9 mouse cellular contexts compared by ENCODE assay signal in the genomic region with DNA sequence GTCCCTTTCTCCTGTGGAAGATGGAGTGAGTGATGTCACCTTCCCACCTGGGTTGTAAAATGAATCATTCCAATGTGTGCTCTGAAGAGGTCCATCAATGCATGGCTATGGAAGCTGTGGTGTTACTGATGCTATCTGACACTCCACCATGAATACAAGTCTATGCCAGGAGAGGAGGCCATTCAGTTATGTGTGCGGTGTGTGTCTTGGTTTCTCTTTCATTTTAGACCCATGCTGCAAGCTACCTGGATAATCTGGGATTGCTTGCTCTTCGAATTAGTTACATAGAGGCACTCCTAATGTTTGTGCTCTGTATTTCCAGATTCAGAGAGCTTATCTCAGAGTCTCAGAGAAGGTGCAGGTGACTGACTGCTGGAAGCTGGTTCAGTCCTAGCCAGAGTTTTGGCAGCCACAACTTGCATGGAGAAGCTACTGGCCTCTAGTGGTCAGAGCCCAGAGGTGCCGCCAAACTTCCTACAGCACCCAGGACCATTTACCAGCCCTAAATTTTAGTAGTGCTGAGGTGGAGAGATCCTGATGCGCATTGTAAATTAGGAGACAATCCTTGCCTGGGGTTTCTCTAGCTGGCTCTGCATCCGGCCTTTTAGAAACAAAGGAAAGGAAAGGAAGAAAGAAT.
DNase-seq lines count a peak whose midpoint lies in the region; ATAC-seq and TF ChIP-seq lines count a peak whose summit lies in the region.
"Had no signal": no experiment of that assay in that cellular context is flagged by ENCODE, and none has a peak within 500 bp of the region (broad histone marks: within the 10 kb centered on the region; RNA-seq: fewer than 3 reads in every experiment).

No protein-coding gene starts in this region.

- no peaks in the 10 kb centered on the region for H3K9me3 ChIP-seq in limb, embryonic 11.5 days (ENCODE audit: control insufficient read depth, low read length)
- H3K9me3 ChIP-seq in neural tube, embryonic 11.5 days (ENCODE audit: control insufficient read depth, low read length): no peaks in the 10 kb centered on the region
- H3K9me3 ChIP-seq: embryonic facial prominence, embryonic 15.5 days had no signal

- no peak overlapping the region for H3K9ac ChIP-seq in limb, embryonic 11.5 days (ENCODE audit: low read length)
- H3K9ac ChIP-seq in neural tube, embryonic 11.5 days (ENCODE audit: low read length): no peak overlapping the region
- H3K9ac ChIP-seq: embryonic facial prominence, embryonic 15.5 days had no signal

- WGBS in thymus, adult 2 months: 47% methylated on average over 5 of the region's 5 CpGs
- WGBS in cerebellum, adult 2 months: 41% methylated on average over 5 of the region's 5 CpGs
- WGBS in kidney, adult 2 months: 40% methylated on average over 5 of the region's 5 CpGs
- 38% methylated on average over 5 of the region's 5 CpGs for WGBS in limb, embryonic 11.5 days
- 31% methylated on average over 5 of the region's 5 CpGs for WGBS in neural tube, embryonic 11.5 days

- no peak for TF ChIP-seq POLR2A in thymus, adult 2 months (IDR thresholded peaks at IDR 0.05; ENCODE audit: control insufficient read depth, extremely low read depth, insufficient read depth, low read length, poor library complexity)
- TF ChIP-seq POLR2A in cerebellum, adult 2 months (IDR thresholded peaks at IDR 0.05; ENCODE audit: borderline replicate concordance, insufficient read depth, low read length): no peak
- no peak for TF ChIP-seq POLR2A in kidney, adult 2 months (IDR thresholded peaks at IDR 0.05; ENCODE audit: low read depth, low read length)

- no peak overlapping the region for H3K27ac ChIP-seq in thymus, adult 2 months (ENCODE audit: control insufficient read depth, insufficient read depth, low read length)
- H3K27ac ChIP-seq in cerebellum, adult 2 months (ENCODE audit: insufficient read depth, low read length): no peak overlapping the region
- no peak overlapping the region for H3K27ac ChIP-seq in kidney, adult 2 months (ENCODE audit: insufficient read depth, low read depth, low read length)
- H3K27ac ChIP-seq in limb, embryonic 11.5 days (replicated peaks; ENCODE audit: low read depth, low read length): no peak overlapping the region
- no peak overlapping the region for H3K27ac ChIP-seq in neural tube, embryonic 11.5 days (ENCODE audit: low read depth, low read length)
- H3K27ac ChIP-seq: embryonic facial prominence, embryonic 15.5 days had no signal

- H3K36me3 ChIP-seq in thymus, adult 2 months (ENCODE audit: control insufficient read depth, insufficient read depth, low read length): no peaks in the 10 kb centered on the region
- H3K36me3 ChIP-seq in kidney, adult 2 months (ENCODE audit: control insufficient read depth, insufficient read depth, low read length): peaks cover 2% of the 10 kb centered on the region; the same call in 1 of the 2 replicates
- no peaks in the 10 kb centered on the region for H3K36me3 ChIP-seq in limb, embryonic 11.5 days (ENCODE audit: control insufficient read depth, insufficient read depth, low read length)
- H3K36me3 ChIP-seq in neural tube, embryonic 11.5 days (ENCODE audit: control insufficient read depth, insufficient read depth, low read length): no peaks in the 10 kb centered on the region
- H3K36me3 ChIP-seq: embryonic facial prominence, embryonic 15.5 days had no signal

- H3K4me2 ChIP-seq in limb, embryonic 11.5 days (ENCODE audit: low read depth, severe bottlenecking): no peak overlapping the region
- H3K4me2 ChIP-seq in neural tube, embryonic 11.5 days (ENCODE audit: low read depth): no peak overlapping the region
- H3K4me2 ChIP-seq: embryonic facial prominence, embryonic 15.5 days had no signal

- no peaks in the 10 kb centered on the region for H3K27me3 ChIP-seq in thymus, adult 2 months (ENCODE audit: control insufficient read depth, insufficient read depth, low read length)
- no peaks in the 10 kb centered on the region for H3K27me3 ChIP-seq in cerebellum, adult 2 months (ENCODE audit: control insufficient read depth, insufficient read depth, low read length)
- H3K27me3 ChIP-seq in kidney, adult 2 months (replicated peaks; ENCODE audit: control insufficient read depth, insufficient read depth, low read length): no peaks in the 10 kb centered on the region
- H3K27me3 ChIP-seq in limb, embryonic 11.5 days (ENCODE audit: control insufficient read depth, insufficient read depth, low read length): no peaks in the 10 kb centered on the region
- no peaks in the 10 kb centered on the region for H3K27me3 ChIP-seq in neural tube, embryonic 11.5 days (ENCODE audit: control insufficient read depth, insufficient read depth, low read length)
- H3K27me3 ChIP-seq: embryonic facial prominence, embryonic 15.5 days had no signal

- H3K4me1 ChIP-seq in thymus, adult 2 months (replicated peaks; ENCODE audit: control insufficient read depth, insufficient read depth, low read length): no peaks in the 10 kb centered on the region
- H3K4me1 ChIP-seq in cerebellum, adult 2 months (ENCODE audit: control insufficient read depth, insufficient read depth, low read length): no peaks in the 10 kb centered on the region
- H3K4me1 ChIP-seq in kidney, adult 2 months (ENCODE audit: control insufficient read depth, insufficient read depth, low read length): peaks cover 41% of the 10 kb centered on the region; the same call in 1 of the 2 replicates
- H3K4me1 ChIP-seq in limb, embryonic 11.5 days (ENCODE audit: control insufficient read depth, insufficient read depth, low read length): no peaks in the 10 kb centered on the region
- no peaks in the 10 kb centered on the region for H3K4me1 ChIP-seq in neural tube, embryonic 11.5 days (ENCODE audit: control insufficient read depth, insufficient read depth, low read length)
- H3K4me1 ChIP-seq: embryonic facial prominence, embryonic 15.5 days had no signal

- no peak overlapping the region for H3K4me3 ChIP-seq in thymus, adult 2 months (ENCODE audit: control insufficient read depth, insufficient read depth, low read length)
- H3K4me3 ChIP-seq in cerebellum, adult 2 months (replicated peaks; ENCODE audit: insufficient read depth, low read depth, low read length): no peak overlapping the region
- no peak overlapping the region for H3K4me3 ChIP-seq in kidney, adult 2 months (ENCODE audit: insufficient read depth, low read depth, low read length)
- H3K4me3 ChIP-seq in limb, embryonic 11.5 days (ENCODE audit: low read depth, low read length): no peak overlapping the region
- no peak overlapping the region for H3K4me3 ChIP-seq in neural tube, embryonic 11.5 days (ENCODE audit: low read depth, low read length)
- H3K4me3 ChIP-seq: embryonic facial prominence, embryonic 15.5 days had no signal

- no peak for ATAC-seq in limb, embryonic 11.5 days (ENCODE audit: insufficient number of reproducible peaks, low FRiP score, low TSS enrichment, low read depth)
- no peak for ATAC-seq in neural tube, embryonic 11.5 days (ENCODE audit: insufficient read depth, low FRiP score, low TSS enrichment)

- peak; percentile 22 for DNase-seq in thymus, adult 2 months
- no peak for DNase-seq in thymus, adult 18-20 months
- DNase-seq in cerebellum, adult 2 months: peak; percentile 25 to 35
- peak; percentile 22 to 64 for DNase-seq in frontal cortex, postnatal 14 days (ENCODE audit: low spot score in 2 of 2)
- peak; percentile 87 for DNase-seq in kidney, adult 2 months
- DNase-seq in limb, embryonic 11.5 days (ENCODE audit: low spot score): peak; percentile 66
- DNase-seq in neural tube, embryonic 11.5 days (ENCODE audit: low spot score): peak; percentile 55
- peak; percentile 43 to 62 for DNase-seq in urinary bladder, postnatal 36 days (ENCODE audit: low spot score in 2 of 2)

- TF ChIP-seq CTCF in thymus, adult 2 months (IDR thresholded peaks at IDR 0.05; ENCODE audit: borderline replicate concordance, control insufficient read depth, extremely low read depth, insufficient read depth, low read length, poor library complexity): peak; percentile 34; the same call in 1 of the 2 replicates
- peak; percentile 69 for TF ChIP-seq CTCF in cerebellum, adult 2 months (IDR thresholded peaks at IDR 0.05; ENCODE audit: borderline replicate concordance, insufficient read depth, low read depth, low read length)
- peak; percentile 87 for TF ChIP-seq CTCF in kidney, adult 2 months (conservative IDR thresholded peaks at IDR 0.05; ENCODE audit: insufficient read depth, insufficient read length, low read depth, low read length)

Comparison
In these comparisons a context has a peak if more than half of its experiments do, and no peak if none do; other contexts are left out.
1. DNase-seq: peak in thymus, adult 2 months (single experiment), cerebellum, adult 2 months (2 of 2), frontal cortex, postnatal 14 days (2 of 2), kidney, adult 2 months (single experiment), limb, embryonic 11.5 days (single experiment), neural tube, embryonic 11.5 days (single experiment) and urinary bladder, postnatal 36 days (2 of 2); none in thymus, adult 18-20 months (0 of 2).
2. CTCF ChIP-seq: peak in every context shown above with its lines; median percentile 87 in kidney, adult 2 months; 69 in cerebellum, adult 2 months; 34 in thymus, adult 2 months.